Mouse (Mus musculus) bone marrow, adult 2 months (tissue): Measurements from ENCODE around the gene Cd9.

Source experiments
- CTCF ChIP-seq: fragments of 200-500 bp; IDR thresholded peaks from 2 replicates; pipeline ENCODE4 v1.5.1; 2011; ENCODE audit warnings: low read length, control low read depth; ENCODE audit not compliant: control insufficient read depth, insufficient read depth
- POLR2A ChIP-seq: fragments of 200-500 bp; IDR thresholded peaks from 2 replicates; pipeline ENCODE4 v1.6.1; 2011; ENCODE audit warnings: low read depth, mild to moderate bottlenecking, control low read depth, low read length, borderline replicate concordance; ENCODE audit not compliant: control insufficient read depth

GRCm38 (mm10) chr6:125540826-125541225 is 46.2 kb upstream of the Cd9 start:
- no peak for TF ChIP-seq CTCF
- TF ChIP-seq POLR2A: no peak
